Mouse (Mus musculus) cerebellum, postnatal 25 days (tissue): ENCODE measurements at regions not wholly inside any gene's neighbourhood (a gene's known extent, or its start where the extent isn't known, plus 50 kb on each side); places are given as distances from the start of the nearest gene placed in this dataset.
A peak's percentile ranks its signal among the peaks of the same experiment; 100 is the strongest.

Source experiments
- DNase-seq, 2 experiments: peaks; one replicate each; pipeline ENCODE4 v3.0.0; 2021; ENCODE audit warnings: mixed read lengths in 2 of 2

DNA sequence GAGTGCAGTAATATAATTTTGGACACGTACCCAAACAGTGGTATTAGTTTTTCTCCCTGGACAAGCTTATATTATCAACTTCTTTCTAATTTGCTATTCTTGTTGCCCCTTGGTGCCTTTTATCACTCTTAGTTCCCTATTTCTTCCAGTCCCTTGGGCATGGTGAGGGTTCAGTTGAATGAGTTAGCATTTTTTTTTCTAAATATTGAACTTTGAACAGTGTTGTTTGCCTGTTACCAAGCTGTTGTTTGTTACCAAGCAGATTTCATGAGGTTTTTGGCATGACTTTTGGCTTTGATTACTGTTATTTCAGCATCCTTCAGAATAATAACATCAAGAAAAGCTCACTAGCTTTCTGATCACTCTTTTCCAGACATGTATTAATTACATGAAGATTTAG is 162.3 kb upstream of the Fam98a start:
- no peak for DNase-seq

GRCm38 (mm10) chr17:75707687-75708086 is 155.9 kb upstream of the Fam98a start:
- DNase-seq, result no peak

DNA sequence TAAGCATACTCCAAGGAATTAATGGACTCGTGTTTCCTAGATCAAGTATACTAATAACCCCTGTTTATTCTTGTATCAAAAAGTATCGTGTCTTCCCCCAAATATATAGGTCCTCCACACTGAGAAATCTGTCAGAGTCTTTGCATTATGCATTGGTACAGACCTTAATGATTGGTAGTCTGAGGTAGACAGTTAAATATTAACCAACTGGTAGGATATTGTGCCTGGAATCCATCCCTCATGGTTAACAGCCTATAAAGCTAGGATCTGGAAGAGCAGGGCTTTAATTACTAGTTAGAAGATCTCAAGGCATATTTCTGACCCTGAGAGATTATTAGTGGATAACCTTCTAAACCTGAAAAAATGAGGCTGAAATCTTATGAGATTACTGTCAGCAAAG is 153.6 kb upstream of the Fam98a start:
- DNase-seq, result no peak

GRCm38 (mm10) chr17:75703865-75704264 is 152.1 kb upstream of the Fam98a start:
- DNase-seq, result no peak

DNA sequence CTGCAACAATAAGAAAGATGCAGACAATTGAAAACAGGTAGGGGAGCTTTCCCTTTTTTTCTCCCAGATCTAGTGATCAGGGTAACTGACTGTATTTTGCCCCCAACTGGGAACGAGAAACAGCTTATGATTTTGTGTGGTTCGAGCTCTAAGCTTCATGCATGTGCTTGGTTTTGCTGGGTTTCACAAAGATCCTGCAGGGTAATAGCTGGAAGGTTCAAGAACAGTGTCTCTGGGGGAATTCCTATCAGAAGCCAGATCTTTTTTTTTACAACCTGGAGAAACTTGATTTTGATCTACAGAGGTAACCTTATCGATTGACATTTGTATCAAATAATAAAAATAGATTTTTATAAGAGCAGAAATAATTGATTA is 145.0 kb upstream of the Fam98a start:
- no peak for DNase-seq

DNA sequence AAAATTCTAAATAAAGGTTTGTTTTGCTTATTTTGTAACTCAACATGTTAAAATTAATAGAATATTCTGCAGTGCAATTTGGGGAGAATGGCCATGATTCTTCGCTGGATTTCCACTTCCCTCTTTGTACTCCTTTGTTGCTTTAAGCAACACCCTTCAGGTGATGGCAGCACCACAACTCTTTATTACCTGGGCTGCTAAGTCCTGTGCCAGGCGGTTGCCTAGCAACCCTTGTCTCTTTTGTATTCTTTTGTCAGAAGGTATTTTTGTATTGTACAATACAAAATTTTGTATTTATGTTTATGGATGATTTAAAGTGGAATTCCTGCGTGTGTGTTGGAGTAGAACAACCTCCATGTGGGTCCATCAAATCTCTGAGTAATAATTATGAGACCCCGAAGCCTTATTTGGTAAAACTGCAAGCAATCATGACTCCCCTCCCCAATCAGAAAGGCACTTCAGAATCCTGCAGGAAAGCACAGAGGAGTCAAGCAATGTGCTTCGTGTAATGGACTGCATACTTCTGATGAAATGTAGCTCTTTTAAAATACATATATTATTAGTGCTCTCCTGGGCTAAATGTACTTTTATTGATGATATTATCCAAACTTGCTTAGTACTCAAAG is 144.5 kb upstream of the Fam98a start:
- no peak for DNase-seq

GRCm38 (mm10) chr17:75685927-75686326 is 134.2 kb upstream of the Fam98a start:
- DNase-seq, result no peak

DNA sequence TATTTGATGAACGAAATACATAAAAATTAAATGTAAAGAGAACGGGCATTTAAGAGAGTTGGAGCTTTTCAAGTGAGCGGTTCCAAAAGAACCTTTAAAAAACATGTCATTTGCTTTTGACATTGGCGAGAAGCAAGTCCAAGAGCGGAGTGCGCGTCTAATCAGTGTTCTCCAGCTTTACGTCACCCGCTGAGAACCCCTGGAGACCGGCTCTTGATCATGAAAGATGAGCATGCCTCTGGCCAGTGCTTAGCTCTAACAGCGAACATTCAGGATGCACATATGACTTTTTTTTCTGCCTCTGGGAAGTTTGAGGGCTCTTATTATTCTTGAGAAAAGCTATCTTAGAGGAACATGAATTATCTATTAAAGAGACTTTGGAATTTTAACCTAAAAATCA is 95.2 kb upstream of the Fam98a start:
- DNase-seq, result peak in 1 of 2 experiments; percentile 3

DNA sequence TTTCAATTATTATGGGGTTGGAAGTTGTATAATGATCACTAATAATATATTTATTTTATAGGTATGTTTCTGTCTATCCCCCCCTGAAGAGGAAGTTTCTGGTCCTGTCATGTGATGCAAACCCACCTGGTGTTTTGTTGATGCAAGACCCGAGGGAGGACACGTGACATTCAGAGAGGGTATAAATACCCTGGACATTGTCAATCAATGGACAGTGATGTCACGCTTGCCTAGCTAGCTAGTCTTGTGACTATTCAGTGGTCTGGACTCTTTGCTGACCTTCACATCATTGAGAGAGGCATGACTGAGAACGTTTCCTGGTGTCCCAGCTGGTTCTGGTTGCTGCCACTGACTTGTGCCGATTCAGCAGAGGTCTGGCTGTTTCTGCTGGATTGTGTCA is 93.0 kb upstream of the Fam98a start:
- no peak for DNase-seq

- no peak for DNase-seq
Observed at GRCm38 (mm10) chr17:75642311-75642710, 90.6 kb upstream of the Fam98a start.

DNA sequence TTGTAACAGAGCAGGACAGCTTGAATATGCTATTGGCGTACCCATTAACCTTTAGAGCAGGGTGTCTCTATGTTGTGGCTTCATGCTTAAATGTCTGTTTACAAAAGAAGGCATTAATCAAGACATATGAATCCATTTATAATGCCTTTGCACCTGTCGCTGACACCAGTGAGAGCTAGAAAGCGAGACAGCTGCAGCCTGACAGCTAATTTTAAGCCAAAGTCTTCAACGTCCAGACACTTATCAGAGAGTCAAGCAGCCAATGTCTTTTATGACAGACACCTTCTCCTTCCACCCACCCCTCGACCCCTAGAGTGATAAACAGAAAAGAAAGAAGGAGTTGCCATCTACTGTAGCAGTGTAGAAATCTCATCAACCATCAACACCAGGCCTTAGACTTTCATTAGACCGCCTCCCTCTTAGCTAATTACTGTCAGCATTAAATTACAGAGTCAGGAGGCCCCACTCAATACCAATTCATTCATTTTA is 89.3 kb upstream of the Fam98a start:
- no peak for DNase-seq

DNA sequence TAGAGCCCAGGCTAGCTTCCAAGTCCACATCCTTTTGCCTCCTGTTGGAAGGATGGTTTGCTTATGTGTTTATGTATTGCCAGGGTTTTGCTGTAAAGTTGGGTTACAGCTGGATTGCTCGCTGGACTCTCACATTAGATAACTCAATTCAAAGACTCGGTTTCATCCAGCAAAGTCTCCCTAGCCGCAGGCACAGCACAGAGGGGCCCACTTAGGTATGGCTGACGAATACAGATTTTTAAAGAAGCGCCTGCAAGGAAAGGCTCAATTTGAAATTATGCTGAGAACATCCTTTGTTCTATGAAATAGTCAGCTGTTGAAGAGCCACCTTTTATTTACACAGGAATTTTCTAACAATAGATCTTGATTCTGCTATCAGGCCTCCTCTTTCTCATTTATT is 88.8 kb upstream of the Fam98a start:
- DNase-seq, result no peak

DNA sequence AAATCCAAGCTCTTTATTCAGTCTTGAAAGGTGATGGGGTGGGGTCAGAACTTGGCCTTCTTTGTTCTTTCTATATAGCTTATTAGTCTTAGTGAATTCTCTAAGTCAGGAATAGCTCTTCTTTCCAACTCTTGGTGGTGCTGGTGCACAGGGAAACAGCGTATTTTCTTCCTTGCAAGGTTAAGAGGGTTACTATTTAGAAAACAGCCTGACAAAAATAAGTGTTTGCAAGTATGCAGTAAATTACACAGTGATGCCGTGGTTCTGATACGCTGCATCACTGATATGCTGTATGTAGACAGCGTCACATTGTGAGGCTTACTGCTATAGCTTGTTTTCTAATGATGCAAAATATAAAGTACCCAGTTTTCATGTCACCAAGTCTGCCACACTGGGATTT is 78.1 kb upstream of the Fam98a start:
- DNase-seq, result no peak

DNA sequence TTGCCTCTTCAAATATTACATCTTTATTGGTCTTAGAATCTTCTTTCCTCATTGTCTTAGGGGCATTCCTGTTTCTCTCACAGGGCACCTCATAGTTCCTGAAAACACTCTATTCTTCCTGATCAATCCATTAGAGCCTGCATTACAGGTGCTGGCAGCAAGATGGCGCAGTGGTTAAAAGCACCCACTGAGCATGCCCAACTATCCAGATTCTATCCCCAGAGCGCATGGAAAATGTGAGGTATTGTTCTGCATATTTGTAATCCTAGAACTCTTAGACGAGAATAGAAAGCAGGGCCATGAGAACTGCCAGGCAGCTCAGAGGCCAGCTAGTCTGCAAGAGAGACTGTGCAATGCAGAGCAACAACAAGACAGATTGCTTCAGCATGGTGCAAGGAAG is 67.7 kb upstream of the Fam98a start:
- no peak for DNase-seq

- no peak for DNase-seq
Observed at GRCm38 (mm10) chr17:75618514-75618913, 66.8 kb upstream of the Fam98a start.

GRCm38 (mm10) chr17:75617280-75617679 is 65.5 kb upstream of the Fam98a start:
- peak in 1 of 2 experiments; percentile 16 for DNase-seq

DNA sequence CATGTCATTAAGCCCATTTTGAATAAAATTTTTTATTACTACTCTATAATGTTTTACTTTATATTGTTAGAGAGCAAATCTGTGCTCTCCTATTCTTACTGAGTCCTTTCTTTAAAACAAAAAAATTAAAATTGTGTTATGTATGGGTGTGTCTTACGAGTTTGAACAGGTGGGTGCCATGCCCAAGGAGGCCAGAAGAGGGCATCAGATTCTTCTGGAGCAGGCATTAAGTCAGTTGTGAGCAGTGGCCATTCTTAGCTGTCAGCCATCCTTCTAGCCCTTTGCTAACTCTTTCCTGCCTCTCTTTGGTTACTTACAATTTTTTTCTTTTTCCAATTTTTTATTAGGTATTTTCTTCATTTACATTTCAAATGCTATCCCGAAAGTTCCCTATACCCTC is 63.6 kb upstream of the Fam98a start:
- peak; percentile 11 to 53 for DNase-seq

- DNase-seq, result no peak
Observed at GRCm38 (mm10) chr17:75603417-75604086, 51.8 kb upstream of the Fam98a start.
